Mouse (Mus musculus): ENCODE data around the gene Fbxo21. TPM values are rescaled to one million over a fixed set of nuclear protein-coding genes. Genes with fewer than 3 reads are reported as not detected.

Gene Fbxo21
- polyA plus RNA-seq, 1 experiment from 2014 or later = 71.7 TPM

- WGBS = 81% methylated on average over 2 of the region's 2 CpGs
- ATAC-seq (ENCODE audit: insufficient number of reproducible peaks, insufficient read depth, low FRiP score, low read depth) = no peak
- H3K4me2 ChIP-seq (replicated peaks; ENCODE audit: low read depth, low read length) = no peak overlapping the region
Observed at GRCm38 (mm10) chr5:118015669-118016068, 39.1 kb downstream of the Fbxo21 start.

GRCm38 (mm10) chr5:118017527-118017926 is 41.0 kb downstream of the Fbxo21 start:
- H3K4me2 ChIP-seq (replicated peaks; ENCODE audit: low read depth, low read length) = no peak overlapping the region
- no peak overlapping the region for H3K9ac ChIP-seq (replicated peaks; ENCODE audit: low read depth, low read length)
- no peak overlapping the region for H3K27ac ChIP-seq (ENCODE audit: low read length)
- H3K27me3 ChIP-seq (ENCODE audit: control insufficient read depth, insufficient read depth, low read length) = no peaks in the 10 kb centered on the region
- ATAC-seq (ENCODE audit: insufficient number of reproducible peaks, insufficient read depth, low FRiP score, low read depth) = no peak
- H3K9me3 ChIP-seq (ENCODE audit: control insufficient read depth, low read depth, low read length) = no peaks in the 10 kb centered on the region
- no peaks in the 10 kb centered on the region for H3K36me3 ChIP-seq (ENCODE audit: control insufficient read depth, insufficient read depth, low read length)
- 45% methylated on average over 5 of the region's 5 CpGs for WGBS
- no peak overlapping the region for H3K4me3 ChIP-seq (ENCODE audit: low read depth, low read length)
- peaks cover 6% of the 10 kb centered on the region; the same call in 1 of the 2 replicates for H3K4me1 ChIP-seq (ENCODE audit: control insufficient read depth, insufficient read depth, low read length)

More at GRCm38 (mm10) chr5:118015669-118016068, 39.1 kb downstream of the Fbxo21 start:
- Histone ChIP-seq H3K27me3 (ENCODE audit: control insufficient read depth, insufficient read depth, low read length) (no peaks in the 10 kb centered on the region), H3K4me3 (ENCODE audit: low read depth, low read length) (no peak overlapping the region), H3K9ac (replicated peaks; ENCODE audit: low read depth, low read length) (no peak overlapping the region), H3K9me3 (ENCODE audit: control insufficient read depth, low read depth, low read length) (no peaks in the 10 kb centered on the region), H3K27ac (ENCODE audit: low read length) (no peak overlapping the region), H3K4me1 (ENCODE audit: control insufficient read depth, insufficient read depth, low read length) (peaks cover 6% of the 10 kb centered on the region; the same call in 1 of the 2 replicates), H3K36me3 (ENCODE audit: control insufficient read depth, insufficient read depth, low read length) (peaks cover 6% of the 10 kb centered on the region; the same call in 1 of the 2 replicates)

DNA sequence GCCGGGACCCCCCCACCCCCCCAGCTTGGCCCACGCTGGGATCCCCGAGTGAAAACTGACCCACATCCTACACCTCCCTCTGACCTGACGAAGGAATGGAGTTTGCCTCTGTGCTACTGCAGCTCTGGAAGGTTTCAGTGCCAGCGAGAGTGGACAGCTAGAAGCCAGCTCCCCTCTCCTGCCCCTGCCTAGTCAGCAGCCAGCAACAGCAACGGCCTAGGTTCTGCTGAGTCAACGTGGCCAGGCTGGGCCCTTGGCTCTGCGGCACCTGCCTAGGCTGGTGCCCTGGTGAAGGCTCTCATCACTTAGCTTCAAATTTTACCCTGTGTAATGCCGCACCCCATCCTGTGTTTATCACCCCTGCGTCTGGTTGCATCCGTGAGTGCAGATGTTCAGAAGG is 43.4 kb downstream of the Fbxo21 start:
- no peak overlapping the region for H3K4me3 ChIP-seq (ENCODE audit: low read depth, low read length)
- 52% methylated on average over 11 of the region's 11 CpGs for WGBS
- ATAC-seq (ENCODE audit: insufficient number of reproducible peaks, insufficient read depth, low FRiP score, low read depth) = no peak

DNA sequence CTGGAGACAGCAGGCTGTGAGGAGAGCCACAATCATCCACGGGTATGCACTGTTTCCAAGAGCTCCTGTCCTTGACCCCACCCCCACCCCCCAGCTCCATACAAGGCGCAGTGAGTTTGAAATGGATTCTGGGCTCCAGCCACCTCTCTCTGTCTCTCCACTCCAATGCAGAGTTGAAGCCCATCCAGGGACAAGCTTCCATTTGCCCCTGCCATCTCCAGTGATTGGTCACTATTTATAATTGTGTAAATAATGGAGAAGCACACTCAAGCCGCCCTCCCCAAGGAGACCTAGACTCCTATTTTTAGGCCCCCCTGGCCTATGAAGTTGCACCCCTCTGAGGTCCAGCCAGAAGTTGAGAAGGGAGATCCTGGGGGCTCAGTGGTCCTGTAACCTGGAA is 46.5 kb downstream of the Fbxo21 start:
- ATAC-seq (ENCODE audit: insufficient number of reproducible peaks, insufficient read depth, low FRiP score, low read depth) = no peak
- H3K9me3 ChIP-seq (ENCODE audit: control insufficient read depth, low read depth, low read length) = no peaks in the 10 kb centered on the region
- no peak overlapping the region for H3K4me2 ChIP-seq (replicated peaks; ENCODE audit: low read depth, low read length)
- H3K27me3 ChIP-seq (ENCODE audit: control insufficient read depth, insufficient read depth, low read length) = peaks cover 14% of the 10 kb centered on the region
- no peaks in the 10 kb centered on the region for H3K36me3 ChIP-seq (ENCODE audit: control insufficient read depth, insufficient read depth, low read length)
- H3K27ac ChIP-seq (ENCODE audit: low read length) = no peak overlapping the region
- 66% methylated on average over 3 of the region's 3 CpGs for WGBS
- H3K9ac ChIP-seq (replicated peaks; ENCODE audit: low read depth, low read length) = no peak overlapping the region
- H3K4me3 ChIP-seq (ENCODE audit: low read depth, low read length) = no peak overlapping the region
- H3K4me1 ChIP-seq (ENCODE audit: control insufficient read depth, insufficient read depth, low read length) = peaks cover 14% of the 10 kb centered on the region

More for the DNA sequence above, 43.4 kb downstream of the Fbxo21 start:
- H3K4me1 ChIP-seq (ENCODE audit: control insufficient read depth, insufficient read depth, low read length) = peaks cover 3% of the 10 kb centered on the region; the same call in 1 of the 2 replicates
- H3K9me3 ChIP-seq (ENCODE audit: control insufficient read depth, low read depth, low read length) = no peaks in the 10 kb centered on the region
- H3K9ac ChIP-seq (replicated peaks; ENCODE audit: low read depth, low read length) = no peak overlapping the region
- no peak overlapping the region for H3K27ac ChIP-seq (ENCODE audit: low read length)
- no peaks in the 10 kb centered on the region for H3K36me3 ChIP-seq (ENCODE audit: control insufficient read depth, insufficient read depth, low read length)
- H3K4me2 ChIP-seq (replicated peaks; ENCODE audit: low read depth, low read length) = no peak overlapping the region
- H3K27me3 ChIP-seq (ENCODE audit: control insufficient read depth, insufficient read depth, low read length) = no peaks in the 10 kb centered on the region

- no peaks in the 10 kb centered on the region for H3K9me3 ChIP-seq (ENCODE audit: control insufficient read depth, low read depth, low read length)
- H3K36me3 ChIP-seq (ENCODE audit: control insufficient read depth, insufficient read depth, low read length) = no peaks in the 10 kb centered on the region
- H3K9ac ChIP-seq (replicated peaks; ENCODE audit: low read depth, low read length) = no peak overlapping the region
- ATAC-seq (ENCODE audit: insufficient number of reproducible peaks, insufficient read depth, low FRiP score, low read depth) = no peak
- peaks cover 28% of the 10 kb centered on the region for H3K4me1 ChIP-seq (ENCODE audit: control insufficient read depth, insufficient read depth, low read length)
- no peak overlapping the region for H3K27ac ChIP-seq (ENCODE audit: low read length)
- peaks cover 23% of the 10 kb centered on the region for H3K27me3 ChIP-seq (ENCODE audit: control insufficient read depth, insufficient read depth, low read length)
- no peak overlapping the region for H3K4me3 ChIP-seq (ENCODE audit: low read depth, low read length)
- H3K4me2 ChIP-seq (replicated peaks; ENCODE audit: low read depth, low read length) = no peak overlapping the region
- 11% methylated on average over 12 of the region's 12 CpGs for WGBS
Observed at GRCm38 (mm10) chr5:118025880-118026279, 49.4 kb downstream of the Fbxo21 start.

- Histone ChIP-seq H3K27me3 (ENCODE audit: control insufficient read depth, insufficient read depth, low read length) (peaks cover 23% of the 10 kb centered on the region), H3K4me2 (replicated peaks; ENCODE audit: low read depth, low read length) (no peak overlapping the region), H3K4me1 (ENCODE audit: control insufficient read depth, insufficient read depth, low read length) (peaks cover 28% of the 10 kb centered on the region), H3K4me3 (ENCODE audit: low read depth, low read length) (no peak overlapping the region), H3K36me3 (ENCODE audit: control insufficient read depth, insufficient read depth, low read length) (no peaks in the 10 kb centered on the region), H3K9me3 (ENCODE audit: control insufficient read depth, low read depth, low read length) (no peaks in the 10 kb centered on the region), H3K9ac (replicated peaks; ENCODE audit: low read depth, low read length) (no peak overlapping the region), H3K27ac (ENCODE audit: low read length) (no peak overlapping the region)
- ATAC-seq (ENCODE audit: insufficient number of reproducible peaks, insufficient read depth, low FRiP score, low read depth) = no peak
- WGBS = 4% methylated on average over 13 of the region's 13 CpGs
Observed at GRCm38 (mm10) chr5:118026343-118026742, 49.8 kb downstream of the Fbxo21 start.

DNA sequence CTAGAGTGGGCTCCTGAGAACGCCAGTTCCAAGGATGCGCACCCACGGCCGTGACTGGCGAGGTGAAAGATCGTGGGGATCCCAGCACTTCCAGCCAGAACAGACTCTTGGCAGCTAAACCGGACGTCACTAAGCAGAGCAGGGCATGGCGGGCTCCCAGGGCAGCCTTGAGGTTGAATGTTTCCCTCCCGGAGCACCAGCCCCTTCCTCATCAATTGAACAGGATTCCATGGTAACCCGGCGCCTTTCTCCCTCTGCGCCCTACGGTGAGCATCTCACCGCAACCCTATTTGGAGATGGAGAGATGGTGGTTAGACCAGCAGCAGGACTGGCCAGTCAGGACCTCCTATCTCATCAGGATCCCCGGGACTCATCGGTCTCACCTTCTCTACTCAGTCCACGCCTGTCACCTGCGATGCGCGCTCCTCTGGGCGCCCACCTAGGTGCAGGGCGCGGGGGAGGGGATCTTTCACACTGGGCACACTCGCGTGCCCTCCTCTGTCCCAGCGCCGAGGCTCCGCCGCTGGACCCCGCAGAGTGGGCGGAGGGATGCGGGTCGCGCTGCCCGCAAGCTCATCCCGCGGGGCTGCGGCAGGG is 50.7 kb downstream of the Fbxo21 start:
- Histone ChIP-seq H3K9ac (replicated peaks; ENCODE audit: low read depth, low read length) (peak overlapping the region; percentile 45), H3K9me3 (ENCODE audit: control insufficient read depth, low read depth, low read length) (no peaks in the 10 kb centered on the region), H3K27ac (ENCODE audit: low read length) (no peak overlapping the region), H3K27me3 (ENCODE audit: control insufficient read depth, insufficient read depth, low read length) (peaks cover 23% of the 10 kb centered on the region), H3K36me3 (ENCODE audit: control insufficient read depth, insufficient read depth, low read length) (no peaks in the 10 kb centered on the region), H3K4me3 (ENCODE audit: low read depth, low read length) (peak overlapping the region; percentile 65), H3K4me1 (ENCODE audit: control insufficient read depth, insufficient read depth, low read length) (peaks cover 28% of the 10 kb centered on the region), H3K4me2 (replicated peaks; ENCODE audit: low read depth, low read length) (peak overlapping the region; percentile 99)
- WGBS = 2% methylated on average over 39 of the region's 39 CpGs
- no peak for ATAC-seq (ENCODE audit: insufficient number of reproducible peaks, insufficient read depth, low FRiP score, low read depth)

DNA sequence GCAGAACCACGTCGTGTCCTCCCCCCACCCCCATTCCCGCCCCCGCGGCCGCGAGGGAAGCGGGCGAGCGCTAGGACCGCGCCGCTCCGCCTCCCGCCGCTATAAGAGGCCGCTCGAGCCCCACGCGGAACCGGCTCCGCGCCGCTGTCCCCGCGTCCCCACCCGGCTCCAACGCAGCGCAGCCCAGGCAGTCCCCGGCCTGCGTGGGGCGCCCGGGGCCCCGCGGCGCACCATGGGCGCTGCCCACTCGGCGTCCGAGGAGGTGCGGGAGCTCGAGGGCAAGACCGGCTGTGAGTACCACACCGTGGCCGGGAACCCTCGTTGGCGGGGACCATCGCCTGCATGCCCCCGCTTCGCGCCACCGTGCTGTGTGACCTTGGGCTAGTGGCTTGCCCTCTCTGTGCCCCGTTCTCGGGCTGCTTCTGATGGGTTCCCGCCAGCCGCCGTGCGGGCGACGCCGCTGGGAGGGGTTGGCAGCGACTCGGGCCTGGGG is 51.2 kb downstream of the Fbxo21 start, which contains the start of gene Tesc:
TSS of gene Tesc (plus strand) at position 46 of the 493 bp plus-strand sequence.
- peak within 1 kb of the TSS; percentile 45 for H3K9ac ChIP-seq (replicated peaks; ENCODE audit: low read depth, low read length)
- H3K4me1 ChIP-seq (ENCODE audit: control insufficient read depth, insufficient read depth, low read length) = peaks cover 28% of the 10 kb centered on the region
- ATAC-seq (ENCODE audit: insufficient number of reproducible peaks, insufficient read depth, low FRiP score, low read depth) = no peak
- peak within 1 kb of the TSS; percentile 99 for H3K4me2 ChIP-seq (replicated peaks; ENCODE audit: low read depth, low read length)
- H3K27ac ChIP-seq (ENCODE audit: low read length) = no peak within 1 kb of the TSS
- WGBS = under 1% methylated on average over 61 of the region's 63 CpGs
- H3K36me3 ChIP-seq (ENCODE audit: control insufficient read depth, insufficient read depth, low read length) = no peaks in the 10 kb centered on the region
- peaks cover 23% of the 10 kb centered on the region for H3K27me3 ChIP-seq (ENCODE audit: control insufficient read depth, insufficient read depth, low read length)
- no peaks in the 10 kb centered on the region for H3K9me3 ChIP-seq (ENCODE audit: control insufficient read depth, low read depth, low read length)
- peak within 1 kb of the TSS; percentile 65 for H3K4me3 ChIP-seq (ENCODE audit: low read depth, low read length)
